Mouse (Mus musculus) left cerebral cortex, postnatal 14 days (tissue): ENCODE measurements around the gene Zfp185. TPM values are rescaled to one million over a fixed set of nuclear protein-coding genes. Genes with fewer than 3 reads are reported as not detected.

Experiments used
- DNase-seq, 2 experiments: peaks; one replicate each; pipeline ENCODE4 v3.0.0; 2021 to 2022; ENCODE audit warnings: low spot score in 2 of 2, mixed read lengths in 1 of 2
- intact Hi-C: fragments of 180-260 bp; cut with DNase I; formaldehyde crosslinking; loops from one replicate; pipeline ENCODE4 v1.15.1; 2025
- long read RNA-seq, 2 experiments: library from polyadenylated mRNA; stranded (forward); transcript quantifications; one replicate each; pipeline ENCODE4 v2.0.0; 2021
- total RNA-seq, 2 experiments: library from RNA; stranded (reverse); gene quantifications; 2 replicates each; pipeline ENCODE4 v1.2.3; 2021

The Zfp185 gene
- total RNA-seq, result under 1 TPM; 0.57 TPM
- long read RNA-seq, experiment 1, partial matches to known transcripts, result 0 of 1 reads
- long read RNA-seq, experiment 1, other reads (novel, unspliced or antisense), result 0 of 1 reads
- long read RNA-seq, experiment 2, partial matches to known transcripts, result 0 of 1 reads
- long read RNA-seq, experiment 2, other reads (novel, unspliced or antisense), result 1 of 1 reads

DNA sequence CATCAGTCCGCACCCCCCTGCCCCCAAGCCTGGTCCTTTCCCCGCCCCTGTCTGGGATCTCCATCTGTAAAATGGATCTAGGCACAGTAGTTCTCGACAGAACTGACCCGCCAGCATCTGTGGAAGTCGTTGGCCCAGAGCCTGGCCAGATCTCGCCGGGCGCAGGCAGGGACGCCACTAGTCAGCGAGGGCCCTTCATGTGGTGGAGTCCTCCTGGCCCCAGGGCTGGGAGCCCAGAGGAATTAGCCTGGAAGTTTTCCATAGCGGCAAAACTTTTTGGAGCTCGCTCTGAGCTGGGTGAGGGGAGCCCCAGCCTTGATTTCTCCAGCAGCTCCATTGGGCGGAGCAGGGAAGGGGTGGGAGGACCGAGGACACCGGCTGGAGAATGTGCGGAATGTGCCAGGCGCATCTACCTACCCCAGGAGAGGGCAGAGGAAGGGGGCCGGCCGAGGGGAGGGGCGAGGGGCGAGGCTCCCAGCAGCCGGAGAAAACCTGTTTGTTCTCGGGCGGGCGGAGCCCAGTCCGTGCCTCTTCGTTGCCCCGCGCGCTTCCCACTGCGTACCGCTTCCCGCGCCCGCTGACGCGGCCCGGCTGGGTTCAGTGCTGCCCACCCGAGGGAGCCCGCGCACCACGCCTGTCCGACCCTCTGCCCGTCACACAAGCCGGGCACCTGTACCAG is at the start of gene Zfp185:
Gene Zfp185 (plus strand): TSS at position 499 of the 679 bp plus-strand sequence.
- intact Hi-C loops, result no loop called here
- no peak for DNase-seq

DNA sequence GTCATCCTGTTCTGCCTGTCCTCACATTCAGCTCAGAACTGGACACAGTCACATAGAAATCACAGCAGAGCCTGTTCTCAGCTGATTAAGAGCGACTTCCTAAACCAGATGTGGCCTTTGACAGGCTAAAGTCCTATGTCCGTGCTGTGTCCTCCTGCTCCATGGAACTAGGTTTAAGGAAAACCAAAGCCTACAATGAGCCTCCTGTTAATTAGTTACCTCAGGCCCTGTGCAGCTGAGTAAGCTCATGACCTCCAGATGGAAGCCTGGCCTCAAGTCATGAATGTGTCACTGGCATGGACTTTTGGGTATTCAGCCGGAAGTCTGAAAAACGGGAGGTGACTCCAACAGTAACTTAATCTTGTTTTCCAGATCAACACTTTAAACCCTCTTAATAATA is 33.7 kb upstream of the Zfp185 start:
- no peak for DNase-seq
- intact Hi-C loops, result no loop called here

DNA sequence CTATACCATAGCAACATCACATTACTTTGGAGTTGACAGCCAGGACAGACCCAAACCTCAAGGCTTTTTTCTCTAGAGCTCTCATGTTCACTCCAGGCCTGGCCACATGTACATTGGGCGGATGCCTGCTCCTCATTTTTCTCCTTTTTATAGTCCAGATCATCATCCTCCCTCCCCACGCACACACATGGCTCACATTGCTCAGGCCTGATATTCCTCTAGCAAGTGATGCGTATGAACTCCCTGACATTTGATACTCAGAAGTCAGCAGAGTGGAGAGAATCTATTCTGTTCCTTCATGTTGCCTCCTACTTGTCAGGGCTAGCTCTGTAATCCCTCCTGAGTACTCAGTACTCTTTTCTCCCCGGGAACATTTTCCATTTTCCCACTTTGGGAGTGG is 30.7 kb upstream of the Zfp185 start:
- DNase-seq, result no peak
- intact Hi-C loops, result no loop called here

DNA sequence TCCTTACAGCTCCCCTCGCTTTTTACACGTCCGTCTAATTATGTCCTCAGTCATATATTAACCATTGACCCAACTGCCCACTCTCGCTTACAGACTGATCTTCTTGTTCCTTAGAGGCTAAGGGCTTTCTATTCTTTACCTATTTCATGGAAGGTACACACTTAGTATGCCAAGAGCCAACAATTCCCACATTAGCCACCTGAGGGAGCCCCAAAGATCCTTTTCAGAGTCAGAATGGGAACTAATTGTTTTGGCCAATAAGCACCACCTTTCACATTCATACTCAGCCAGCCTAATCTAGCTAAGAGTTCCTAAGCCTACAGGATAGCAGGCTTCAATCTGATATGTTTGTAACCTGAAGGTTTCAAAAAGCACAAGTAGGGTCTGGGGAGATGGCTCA is 26.7 kb upstream of the Zfp185 start:
- intact Hi-C loops, result no loop called here
- peak; percentile 22 to 28 for DNase-seq

DNA sequence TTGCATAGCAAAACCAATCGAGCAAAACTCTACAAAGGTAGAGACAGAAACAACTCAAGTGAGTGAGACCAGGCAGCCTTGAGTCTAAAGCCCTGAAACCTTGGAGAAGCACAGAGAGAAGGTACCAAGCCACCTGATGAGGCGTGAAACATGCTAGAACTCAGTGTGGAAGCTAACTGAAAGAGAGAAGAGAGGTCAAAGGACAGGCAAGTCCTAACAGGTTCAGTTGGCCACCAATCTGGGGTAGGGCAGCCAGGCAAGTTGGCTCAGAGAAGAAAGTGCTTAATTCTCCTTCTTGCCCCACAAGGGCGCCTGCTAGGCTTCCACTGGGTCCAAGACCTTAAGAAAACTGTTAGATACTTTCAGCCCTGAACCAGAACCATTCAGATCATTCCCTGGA is 25.6 kb upstream of the Zfp185 start:
- intact Hi-C loops, result no loop called here
- no peak for DNase-seq

DNA sequence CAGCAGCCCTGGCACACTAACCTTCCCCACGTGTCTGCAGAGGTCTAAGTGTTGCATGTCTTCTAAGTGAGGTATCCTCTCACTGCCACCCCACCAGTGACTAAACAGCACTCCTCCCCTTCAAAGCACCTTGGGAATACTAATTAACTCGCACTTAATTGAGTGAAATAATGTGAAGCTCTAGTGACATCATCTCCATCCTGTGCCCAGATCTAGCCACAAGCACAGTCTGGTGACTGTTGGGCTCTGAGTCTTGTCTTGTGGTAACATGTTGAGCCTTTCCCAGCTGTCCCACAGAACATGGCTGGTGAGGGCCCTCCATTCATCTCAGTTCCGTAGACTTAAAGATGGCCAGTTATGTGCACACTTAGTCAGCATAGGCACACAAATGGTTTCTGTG is 24.4 kb upstream of the Zfp185 start:
- intact Hi-C loops, result no loop called here
- no peak for DNase-seq

DNA sequence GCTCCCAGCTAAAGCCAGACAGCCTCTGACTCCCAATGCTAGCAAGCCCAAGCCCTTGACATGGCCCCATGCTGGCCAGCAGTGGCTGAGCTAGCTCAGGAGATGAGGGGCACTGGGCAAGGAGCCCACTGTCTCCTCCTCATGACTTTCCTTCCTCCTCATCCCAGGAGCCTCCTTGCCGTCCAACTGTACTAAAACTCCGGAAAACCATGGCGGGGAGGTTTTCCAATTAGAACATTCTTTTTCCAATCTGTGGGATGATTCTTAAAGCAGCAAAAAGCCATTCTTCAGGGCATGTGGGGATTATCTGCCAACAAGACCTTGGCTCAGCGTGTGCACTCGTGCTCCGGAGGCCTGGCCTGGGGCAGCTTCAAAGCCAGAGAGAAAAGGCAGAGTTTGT is 4.3 kb upstream of the Zfp185 start:
- DNase-seq, result no peak
- intact Hi-C loops, result no loop called here

DNA sequence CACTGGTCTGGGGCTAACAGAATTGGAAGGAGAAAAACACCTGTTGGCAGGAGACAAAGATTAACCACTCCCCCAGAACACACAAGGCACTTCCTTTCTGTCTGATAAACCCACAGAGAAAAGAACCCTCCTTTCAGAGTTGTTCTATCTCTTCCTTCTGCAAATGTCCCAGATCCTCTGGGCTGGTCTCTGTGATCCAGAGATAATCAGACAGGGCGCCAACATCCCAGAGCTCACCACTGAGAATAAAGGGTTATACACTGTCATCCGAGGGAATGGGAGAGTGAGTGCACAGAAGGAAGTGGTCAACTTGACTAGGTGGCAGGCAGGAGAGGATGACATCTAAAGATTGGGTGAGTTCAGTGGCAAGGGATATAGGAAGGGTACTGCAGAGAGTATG is 1.5 kb upstream of the Zfp185 start:
- DNase-seq, result no peak
- intact Hi-C loops, result no loop called here

DNA sequence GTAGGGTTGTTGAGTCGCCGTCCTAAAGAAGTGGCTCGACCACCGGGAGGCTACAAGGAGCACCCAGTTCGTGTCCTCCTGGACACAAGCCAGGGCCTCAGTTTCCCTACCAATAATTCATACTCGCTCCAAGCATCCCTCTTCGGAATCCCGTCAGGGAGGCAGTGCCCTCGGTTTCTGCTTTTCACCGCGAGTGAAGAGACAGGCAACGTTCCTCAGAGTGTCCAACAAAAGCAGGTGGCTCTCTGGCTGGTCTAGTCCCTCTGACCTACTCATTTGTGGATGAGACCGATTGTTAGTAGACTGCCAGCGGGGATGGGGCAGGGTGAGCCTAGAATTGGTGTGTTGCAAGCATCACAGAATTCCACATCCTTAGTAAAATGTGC is 374 bp downstream of the Zfp185 start:
- intact Hi-C loops, result no loop called here
- no peak for DNase-seq

DNA sequence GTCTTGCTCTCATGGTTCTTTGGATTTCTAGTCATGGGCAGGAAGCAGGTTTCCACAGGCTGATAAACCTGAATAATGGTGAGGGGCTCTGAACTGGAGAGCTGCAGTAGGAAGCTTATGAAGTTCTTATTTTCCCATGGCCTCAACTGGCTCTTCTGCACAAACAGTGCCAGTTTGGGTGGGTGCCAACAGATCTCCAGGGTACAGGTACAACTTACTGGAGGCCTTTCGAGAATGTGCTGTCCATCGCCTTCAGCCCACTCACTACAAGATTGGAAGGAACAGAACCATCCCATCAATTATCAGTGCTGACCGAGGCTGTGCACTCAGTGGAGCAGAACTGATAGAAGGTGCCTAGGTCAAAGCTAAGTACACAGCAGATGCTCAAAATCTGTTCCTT is 1.3 kb downstream of the Zfp185 start:
- intact Hi-C loops, result no loop called here
- DNase-seq, result no peak

DNA sequence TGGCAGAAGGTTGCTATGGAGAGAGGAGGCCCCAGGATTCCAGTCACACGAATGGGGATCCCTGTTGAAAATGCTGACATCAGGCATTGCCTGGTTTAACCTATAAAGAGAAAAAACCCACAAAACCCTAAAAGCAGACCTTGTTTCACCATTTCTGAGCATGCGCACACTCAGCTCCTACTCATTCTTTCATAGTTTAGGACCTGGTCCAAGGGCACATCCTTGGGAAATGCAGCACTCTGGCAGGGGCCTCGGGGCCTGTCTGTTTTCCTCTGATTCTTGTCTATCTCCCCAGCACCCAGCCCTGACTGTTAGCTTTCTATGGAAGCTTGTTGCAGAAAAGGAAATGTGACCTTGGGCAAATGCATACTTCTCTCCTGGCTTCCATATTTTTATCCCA is 3.4 kb downstream of the Zfp185 start:
- no peak for DNase-seq
- intact Hi-C loops, result no loop called here

DNA sequence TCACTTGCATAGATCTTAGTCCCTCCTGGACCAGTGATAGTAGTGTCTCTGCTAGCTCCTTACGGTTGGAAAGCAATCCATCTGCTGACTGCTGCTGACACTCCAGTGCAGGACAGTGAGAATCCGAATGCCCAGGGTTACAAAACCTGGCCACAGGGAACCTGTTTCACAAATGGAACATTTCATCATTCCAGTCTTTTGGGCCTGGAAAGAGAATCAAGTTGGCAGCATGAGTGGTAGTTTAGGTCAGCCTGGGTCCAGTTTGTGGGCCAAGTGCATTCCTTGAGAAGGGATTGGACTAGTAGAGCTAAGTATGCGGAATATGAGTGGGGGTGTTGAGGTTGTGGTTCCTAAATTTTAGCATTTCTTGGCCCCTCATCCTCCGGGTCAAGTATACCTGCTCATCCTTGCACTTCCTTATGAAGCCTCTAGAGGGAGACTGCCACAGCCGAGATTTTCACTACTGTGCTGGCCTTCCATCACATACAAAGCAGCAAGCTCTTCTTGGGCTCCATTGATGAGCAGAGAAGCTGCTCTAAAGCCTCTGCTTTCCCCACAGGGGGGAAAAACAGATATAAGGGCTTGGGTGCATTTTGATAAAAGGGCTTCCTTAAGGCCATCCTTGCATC is 5.3 kb downstream of the Zfp185 start:
- no peak for DNase-seq
- intact Hi-C loops, result no loop called here

DNA sequence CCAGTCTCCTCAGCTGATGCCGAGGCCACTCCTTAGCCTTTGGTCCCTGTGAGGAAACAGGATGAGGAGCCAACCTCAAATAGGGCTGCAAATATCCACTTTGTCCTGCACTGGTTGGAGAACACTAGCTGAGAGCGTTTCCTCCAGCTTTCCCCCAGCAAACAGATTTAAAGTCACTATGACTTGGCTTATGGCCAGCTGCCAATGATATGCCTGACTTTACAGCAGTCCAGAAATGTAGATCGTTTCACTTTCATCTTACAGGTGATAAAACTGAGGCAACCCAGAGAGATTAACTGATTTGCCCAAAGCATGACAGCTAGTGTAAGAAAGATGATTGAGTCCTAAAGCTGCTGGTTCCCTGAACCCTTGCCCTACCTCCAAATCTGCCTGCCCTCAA is 8.4 kb downstream of the Zfp185 start:
- no peak for DNase-seq
- intact Hi-C loops, result no loop called here

DNA sequence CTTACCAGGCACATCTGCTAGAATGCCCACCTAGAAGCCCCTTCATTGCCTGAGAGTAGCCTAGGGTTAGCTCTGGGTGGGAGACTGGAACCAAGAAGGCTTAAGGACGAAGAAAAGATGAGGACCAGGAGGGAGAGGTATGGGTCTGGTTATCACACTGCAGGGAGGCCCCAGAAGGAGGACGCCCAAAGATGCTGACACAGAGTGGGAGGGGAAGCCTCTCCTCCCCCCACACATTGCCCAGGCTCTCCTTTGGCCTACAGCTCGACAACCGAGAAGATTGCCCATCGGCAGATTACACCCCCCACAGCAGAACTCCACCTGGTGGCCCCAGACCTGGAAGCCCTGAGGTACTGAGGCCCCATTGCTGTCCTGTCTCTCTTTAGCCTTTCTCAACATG is 16.0 kb downstream of the Zfp185 start:
- no peak for DNase-seq
- intact Hi-C loops, result no loop called here

DNA sequence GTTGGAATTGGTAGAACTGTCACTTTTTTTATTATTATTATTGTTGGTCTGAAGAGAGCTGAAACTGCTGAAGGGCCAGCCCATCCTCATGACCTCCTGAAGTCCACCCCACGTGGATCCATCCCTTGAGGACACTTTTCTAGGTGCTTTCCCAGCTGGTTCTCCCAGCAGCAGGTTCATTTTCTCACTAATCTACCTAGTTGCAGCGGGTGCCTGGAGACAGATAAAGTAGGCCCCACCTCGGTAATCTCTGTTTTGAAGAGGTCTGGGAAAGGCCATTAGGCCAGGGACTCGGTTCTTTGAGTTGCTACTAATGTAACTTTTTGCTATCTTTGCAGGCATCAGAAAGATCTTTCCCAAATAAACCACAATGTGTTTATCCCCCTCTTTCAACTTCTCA is 18.5 kb downstream of the Zfp185 start:
- DNase-seq, result no peak
- intact Hi-C loops, result no loop called here

DNA sequence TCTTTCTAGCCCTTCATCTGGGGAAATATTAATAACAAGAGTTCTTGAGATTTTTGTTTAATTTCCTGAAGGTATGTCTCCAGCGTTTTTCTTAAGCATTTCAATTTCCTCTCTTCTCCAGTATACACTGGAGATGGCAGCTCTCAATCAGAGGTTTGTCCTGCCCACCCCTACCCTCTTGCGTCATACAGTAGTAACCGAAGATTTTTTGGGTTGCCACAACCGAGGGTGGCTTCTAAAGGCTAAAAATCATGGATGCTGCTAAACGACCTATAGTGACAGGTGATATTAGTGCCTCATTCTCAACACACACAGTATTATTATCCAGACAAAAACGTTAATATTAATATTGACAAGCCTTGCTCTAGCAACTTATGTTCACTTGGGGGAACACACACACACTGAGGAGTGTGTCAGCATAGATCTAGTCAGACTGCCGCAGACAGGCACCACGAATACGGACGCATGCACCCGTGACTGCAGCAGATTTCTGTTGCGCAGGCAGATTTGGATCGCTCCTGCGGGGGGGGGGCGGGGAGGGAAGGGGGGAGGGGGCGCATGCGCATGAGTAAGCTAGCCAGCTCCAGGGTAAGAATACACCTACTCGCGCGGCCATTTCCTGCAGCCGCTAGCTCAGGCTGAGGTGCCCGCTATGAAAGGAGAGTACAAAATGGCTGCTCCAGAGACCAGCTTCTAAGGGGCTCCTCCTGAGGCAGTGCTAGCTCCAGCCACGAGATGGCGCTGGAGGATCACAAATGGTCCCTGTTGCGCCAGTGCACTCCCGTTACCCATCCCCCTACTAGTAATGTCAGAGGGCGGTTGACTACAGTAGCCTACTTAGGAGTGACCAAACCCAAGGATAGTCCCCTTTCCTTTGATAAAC is 20.7 kb downstream of the Zfp185 start:
- DNase-seq, result peak; percentile 94 to 96
- intact Hi-C loops, result no loop called here

DNA sequence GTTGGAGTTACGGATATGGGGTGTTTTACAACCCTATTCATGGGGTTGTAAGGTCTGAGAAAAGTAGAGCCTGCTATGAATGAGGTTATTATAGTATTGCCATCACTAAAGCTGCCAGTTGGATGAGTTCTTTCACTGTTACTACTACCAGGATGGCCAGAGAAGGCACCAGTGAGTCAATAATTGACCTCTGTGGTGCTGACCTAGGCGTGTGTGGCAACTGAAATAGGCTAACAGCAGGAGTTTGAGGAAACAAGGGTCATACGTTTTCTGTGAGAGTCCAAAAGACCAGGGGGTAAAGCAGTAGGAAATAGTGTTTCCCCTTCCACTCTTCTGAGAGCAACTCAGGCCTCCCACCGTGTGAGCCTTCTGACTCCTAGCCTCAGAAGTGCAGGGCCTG is 25.7 kb downstream of the Zfp185 start:
- intact Hi-C loops, result no loop called here
- DNase-seq, result no peak

DNA sequence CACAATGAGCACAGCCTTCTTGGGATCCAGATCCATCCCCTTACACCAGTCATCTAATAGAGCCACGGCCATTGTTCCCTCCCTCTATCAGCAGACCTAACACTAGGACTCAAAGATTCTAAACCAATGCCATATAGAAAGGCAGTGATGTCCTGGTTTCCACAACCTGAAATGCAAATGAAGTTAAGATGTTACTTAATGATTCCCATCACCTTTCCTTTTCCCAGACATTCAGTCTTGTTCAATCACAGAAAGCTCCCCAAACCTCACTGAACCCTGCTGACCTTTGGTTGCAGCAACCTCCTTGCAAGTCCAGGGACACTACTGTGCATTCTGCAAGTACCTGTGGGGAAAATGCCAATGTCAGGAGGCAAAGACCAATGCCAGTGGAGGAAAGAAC is 49.9 kb downstream of the Zfp185 start, which contains the start of gene Pnma5:
Gene Pnma5 (minus strand): TSS at position 101 of the 400 bp plus-strand sequence.
- intact Hi-C loops, result no loop called here
- no peak for DNase-seq

DNA sequence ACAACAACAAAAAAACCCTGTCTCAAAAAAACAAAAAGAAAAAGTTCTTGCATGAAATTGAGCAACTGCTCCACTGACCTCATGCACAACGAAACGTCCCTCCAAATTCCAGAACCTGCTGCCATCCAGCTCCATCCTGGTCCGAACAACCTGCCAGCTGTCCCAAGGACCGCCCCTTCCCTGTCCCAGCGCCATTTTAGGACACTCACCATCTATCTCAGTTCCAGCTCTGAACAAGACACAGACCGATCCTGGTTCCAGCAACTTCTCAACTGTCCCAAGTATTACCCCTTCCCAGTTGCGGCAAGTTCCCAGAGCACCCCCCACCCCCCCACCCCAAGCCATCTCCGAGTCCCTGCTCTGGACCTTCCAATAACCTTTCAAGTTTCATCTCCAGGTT is 51.7 kb downstream of the Zfp185 start:
- intact Hi-C loops, result no loop called here

DNA sequence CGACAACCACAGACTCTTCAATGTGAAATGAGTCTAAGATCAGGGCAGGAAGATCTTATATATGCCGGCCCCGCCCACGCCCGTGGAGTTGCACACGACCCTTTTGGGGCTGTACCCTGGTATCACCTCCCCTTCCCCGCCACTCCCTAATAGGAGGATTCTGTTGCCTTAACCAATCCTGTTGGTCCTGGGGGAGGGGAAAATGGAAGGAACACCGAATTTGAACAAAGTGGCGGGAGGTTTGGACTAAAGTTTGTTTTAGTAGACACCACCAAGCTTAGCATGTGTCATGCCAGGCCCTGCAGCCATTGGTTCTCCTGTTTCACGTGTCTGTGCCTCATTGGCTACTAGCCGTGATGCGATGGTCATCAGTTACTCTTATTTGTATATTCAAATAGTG is 52.5 kb downstream of the Zfp185 start:
- DNase-seq, result no peak
- intact Hi-C loops, result no loop called here

More for the DNA sequence above, 51.7 kb downstream of the Zfp185 start:
- DNase-seq, result no peak
